ENCODE assay signal across 18 mouse cellular contexts in genomic region chr17:48776502-48776902, GRCm38 (mm10).
DNase-seq lines count a peak whose midpoint lies in the region; ATAC-seq lines count a peak whose summit lies in the region.
"Had no signal": no experiment of that assay in that cellular context is flagged by ENCODE, and none has a peak within 500 bp of the region (broad histone marks: within the 10 kb centered on the region; RNA-seq: fewer than 3 reads in every experiment).

No protein-coding gene starts in this region.

- peak overlapping the region; percentile 37 for H3K27ac ChIP-seq in forebrain, embryonic 11.5 days (ENCODE audit: low read depth, low read length)
- H3K27ac ChIP-seq in hindbrain, embryonic 14.5 days: peak overlapping the region; percentile 71
- peak overlapping the region; percentile 62 for H3K27ac ChIP-seq in midbrain, embryonic 16.5 days (ENCODE audit: low read length)
- H3K27ac ChIP-seq: gastrocnemius, adult 2 months; kidney, embryonic 15.5 days had no signal

- no peaks in the 10 kb centered on the region for H3K27me3 ChIP-seq in forebrain, embryonic 11.5 days (ENCODE audit: control insufficient read depth, insufficient read depth, low read length)
- H3K27me3 ChIP-seq in hindbrain, embryonic 14.5 days (ENCODE audit: control insufficient read depth, insufficient read depth, low read length): no peaks in the 10 kb centered on the region
- H3K27me3 ChIP-seq in midbrain, embryonic 16.5 days (ENCODE audit: control insufficient read depth, insufficient read depth, low read depth, low read length): no peaks in the 10 kb centered on the region
- H3K27me3 ChIP-seq: kidney, embryonic 15.5 days had no signal

- peak; percentile 33 for DNase-seq in embryo, embryonic 11 days
- DNase-seq in forebrain, embryonic 11.5 days (ENCODE audit: low spot score): peak; percentile 64
- DNase-seq in hindbrain, embryonic 14.5 days (ENCODE audit: low spot score): peak; percentile 48
- DNase-seq in urinary bladder, postnatal 25 days (ENCODE audit: low spot score): no peak
- no peak for DNase-seq in adipocyte (ENCODE audit: low spot score)
- no peak for DNase-seq in right cerebral cortex, postnatal 25 days
- DNase-seq: cerebellum, adult 8-10 months; gastrocnemius, adult 2 months; layer of hippocampus, adult 9-11 months; left cerebral cortex, postnatal 4 days; liver, postnatal 0 days; right cerebral cortex, postnatal 4 days; thymus, postnatal 25 days had no signal

- H3K36me3 ChIP-seq in forebrain, embryonic 11.5 days (ENCODE audit: control insufficient read depth, insufficient read depth, low read length): no peaks in the 10 kb centered on the region
- no peaks in the 10 kb centered on the region for H3K36me3 ChIP-seq in hindbrain, embryonic 14.5 days (replicated peaks; ENCODE audit: control insufficient read depth, insufficient read depth)
- H3K36me3 ChIP-seq in midbrain, embryonic 16.5 days (ENCODE audit: control insufficient read depth, insufficient read depth, low read length): no peaks in the 10 kb centered on the region
- H3K36me3 ChIP-seq: kidney, embryonic 15.5 days had no signal

- peak; percentile 47 for ATAC-seq in forebrain, embryonic 11.5 days (replicated peaks; ENCODE audit: low FRiP score)
- peak; percentile 29; the same call in 1 of the 2 replicates for ATAC-seq in hindbrain, embryonic 14.5 days (ENCODE audit: low FRiP score)
- ATAC-seq in midbrain, embryonic 16.5 days: peak; percentile 64
- ATAC-seq in monocyte, adult 5-6 weeks (replicated peaks; ENCODE audit: insufficient number of reproducible peaks, low FRiP score, low TSS enrichment, poor library complexity, severe bottlenecking): no peak
- ATAC-seq: activated CD4-positive, CD25-positive, alpha-beta regulatory T cell, adult 4 months; liver, postnatal 0 days had no signal

- H3K4me3 ChIP-seq in forebrain, embryonic 11.5 days (ENCODE audit: low read depth, low read length): no peak overlapping the region
- H3K4me3 ChIP-seq in hindbrain, embryonic 14.5 days (replicated peaks; ENCODE audit: low read length): no peak overlapping the region
- no peak overlapping the region for H3K4me3 ChIP-seq in midbrain, embryonic 16.5 days (ENCODE audit: low read depth, low read length)
- H3K4me3 ChIP-seq: gastrocnemius, adult 2 months; kidney, embryonic 15.5 days had no signal

- peak overlapping the region; percentile 33; the same call in 1 of the 2 replicates for H3K9ac ChIP-seq in forebrain, embryonic 11.5 days (ENCODE audit: low read length)
- H3K9ac ChIP-seq in hindbrain, embryonic 14.5 days: no peak overlapping the region
- no peak overlapping the region for H3K9ac ChIP-seq in midbrain, embryonic 16.5 days (ENCODE audit: low read depth, low read length)
- H3K9ac ChIP-seq: kidney, embryonic 15.5 days; liver, postnatal 0 days had no signal

- WGBS in forebrain, embryonic 11.5 days: 8% methylated on average over 2 of the region's 2 CpGs
- WGBS in hindbrain, embryonic 14.5 days: 8% methylated on average over 2 of the region's 2 CpGs
- 2% methylated on average over 2 of the region's 2 CpGs for WGBS in midbrain, embryonic 16.5 days

- no peaks in the 10 kb centered on the region for H3K9me3 ChIP-seq in forebrain, embryonic 11.5 days (ENCODE audit: control insufficient read depth, low read length)
- no peaks in the 10 kb centered on the region for H3K9me3 ChIP-seq in hindbrain, embryonic 14.5 days (ENCODE audit: control insufficient read depth, low read length)
- no peaks in the 10 kb centered on the region for H3K9me3 ChIP-seq in midbrain, embryonic 16.5 days (replicated peaks; ENCODE audit: control insufficient read depth, low read length, poor library complexity, severe bottlenecking)
- H3K9me3 ChIP-seq: kidney, embryonic 15.5 days had no signal

- peaks cover 5% of the 10 kb centered on the region; the same call in 1 of the 2 replicates for H3K4me1 ChIP-seq in forebrain, embryonic 11.5 days (replicated peaks; ENCODE audit: control insufficient read depth, insufficient read depth, low read length)
- H3K4me1 ChIP-seq in hindbrain, embryonic 14.5 days (replicated peaks; ENCODE audit: control insufficient read depth, insufficient read depth, low read length): peaks cover 41% of the 10 kb centered on the region
- H3K4me1 ChIP-seq in midbrain, embryonic 16.5 days (ENCODE audit: control insufficient read depth, insufficient read depth, low read length): peaks cover 46% of the 10 kb centered on the region

- H3K4me2 ChIP-seq in forebrain, embryonic 11.5 days (ENCODE audit: low read depth, low read length, severe bottlenecking): no peak overlapping the region
- no peak overlapping the region for H3K4me2 ChIP-seq in hindbrain, embryonic 14.5 days (replicated peaks)
- no peak overlapping the region for H3K4me2 ChIP-seq in midbrain, embryonic 16.5 days (ENCODE audit: low read length)
- H3K4me2 ChIP-seq: heart, embryonic 11.5 days; kidney, embryonic 15.5 days had no signal

Comparison
In these comparisons a context has a peak if more than half of its experiments do, and no peak if none do; other contexts are left out.
1. DNase-seq: peak in embryo, embryonic 11 days (single experiment), forebrain, embryonic 11.5 days (single experiment) and hindbrain, embryonic 14.5 days (single experiment); none in urinary bladder, postnatal 25 days (single experiment), adipocyte (single experiment) and right cerebral cortex, postnatal 25 days (single experiment).
2. Peak in every context shown above with its lines, with median percentiles within 50 percentile points of each other: H3K27ac ChIP-seq.